Mouse (Mus musculus) kidney, embryonic 14.5 days (tissue): ENCODE results near the gene Ppp2r5a. TPM values are rescaled to one million over a fixed set of nuclear protein-coding genes. Genes with fewer than 3 reads are reported as not detected.

Experiments
- ATAC-seq: fragments of 200-750 bp; cut with Nextera tagmentation; 2 replicates; pipeline ENCODE4 v1.8.0; 2017; ENCODE audit warnings: moderate number of reproducible peaks, mild to moderate bottlenecking, moderate TSS enrichment, moderate library complexity; ENCODE audit not compliant: low FRiP score, low TSS enrichment
- H3K27ac ChIP-seq: fragments of 300-500 bp; sonication (generic); 2 replicates; pipeline ENCODE4 v1.5.1; 2014; ENCODE audit warnings: low read depth, mild to moderate bottlenecking, low read length, moderate library complexity, mixed read lengths
- H3K27me3 ChIP-seq: fragments of 300-500 bp; sonication (generic); 2 replicates; pipeline ENCODE4 v1.6.1; 2014; ENCODE audit warnings: mild to moderate bottlenecking, low read length; ENCODE audit not compliant: control insufficient read depth, insufficient read depth
- H3K36me3 ChIP-seq: fragments of 300-500 bp; sonication (generic); 2 replicates; pipeline ENCODE4 v1.6.1; 2014; ENCODE audit warnings: low read length, mixed read lengths; ENCODE audit not compliant: control insufficient read depth, insufficient read depth
- H3K4me1 ChIP-seq: fragments of 300-500 bp; sonication (generic); 2 replicates; pipeline ENCODE4 v1.6.1; 2014; ENCODE audit warnings: low read length, mixed read lengths; ENCODE audit not compliant: control insufficient read depth, insufficient read depth
- H3K4me2 ChIP-seq: fragments of 300-500 bp; sonication (generic); replicated peaks from 2 replicates; pipeline ENCODE4 v1.6.1; 2014; ENCODE audit warnings: low read depth, mild to moderate bottlenecking, low read length
- H3K4me3 ChIP-seq: fragments of 300-500 bp; sonication (generic); 2 replicates; pipeline ENCODE4 v1.5.1; 2014; ENCODE audit warnings: mild to moderate bottlenecking, low read length
- H3K9ac ChIP-seq: fragments of 300-500 bp; sonication (generic); 2 replicates; pipeline ENCODE4 v1.6.1; 2014; ENCODE audit warnings: low read depth, mild to moderate bottlenecking, low read length, moderate library complexity
- H3K9me3 ChIP-seq: fragments of 300-500 bp; sonication (generic); 2 replicates; pipeline ENCODE4 v1.6.1; 2016; ENCODE audit warnings: low read length; ENCODE audit not compliant: control insufficient read depth
- WGBS: fragments of 180-500 bp; shearing (Covaris S2); extraction: QIAGEN DNeasy Blood & Tissue Kit; methylation state at CpG from one replicate; pipeline ENCODE4 v1.1.7; 2014; 5-methylcytosine and 5-hydroxymethylcytosine counted together
- polyA plus RNA-seq: library from polyadenylated mRNA; unstranded; fragments of >200 nt; fragmentation: Nextera tagmentation; extraction: Ambion mirVana; gene quantifications from 2 replicates; pipeline ENCODE4 v1.2.1, GENCODE M21; 2014

The Ppp2r5a gene
- 24.6 and 25.0 TPM in 2 replicates for polyA plus RNA-seq

DNA sequence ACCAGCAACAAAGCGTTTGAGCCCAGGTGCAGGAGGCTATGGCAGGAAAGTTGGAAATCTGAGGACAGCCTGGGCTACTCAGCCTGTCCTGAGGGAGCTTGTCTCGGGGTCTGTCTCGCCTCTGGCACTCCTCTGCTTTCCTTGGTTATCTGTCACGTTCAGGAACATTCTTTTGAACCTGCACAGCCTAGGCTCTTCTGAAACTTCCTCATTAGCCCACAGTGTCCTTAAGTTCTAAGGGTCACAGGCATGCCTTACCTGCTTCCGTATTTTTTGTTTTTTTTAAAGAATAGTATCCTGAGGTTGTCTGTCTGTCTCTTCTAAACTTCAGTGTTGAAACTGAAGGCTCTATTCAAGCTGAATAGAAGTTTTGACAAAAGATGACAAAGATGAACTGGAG, at the start of gene Ppp2r5a:
Gene Ppp2r5a (minus strand): TSS at position 199 of the 400 bp plus-strand sequence.
- 70% methylated on average over 5 of the region's 5 CpGs for WGBS
- H3K27ac ChIP-seq: no peak within 1 kb of the TSS
- H3K36me3 ChIP-seq: no peaks in the 10 kb centered on the region
- no peak within 1 kb of the TSS for H3K4me3 ChIP-seq
- H3K9ac ChIP-seq: no peak within 1 kb of the TSS
- H3K4me1 ChIP-seq: no peaks in the 10 kb centered on the region
- H3K27me3 ChIP-seq: no peaks in the 10 kb centered on the region
- no peaks in the 10 kb centered on the region for H3K9me3 ChIP-seq
- no peak for ATAC-seq
- H3K4me2 ChIP-seq: no peak within 1 kb of the TSS

DNA sequence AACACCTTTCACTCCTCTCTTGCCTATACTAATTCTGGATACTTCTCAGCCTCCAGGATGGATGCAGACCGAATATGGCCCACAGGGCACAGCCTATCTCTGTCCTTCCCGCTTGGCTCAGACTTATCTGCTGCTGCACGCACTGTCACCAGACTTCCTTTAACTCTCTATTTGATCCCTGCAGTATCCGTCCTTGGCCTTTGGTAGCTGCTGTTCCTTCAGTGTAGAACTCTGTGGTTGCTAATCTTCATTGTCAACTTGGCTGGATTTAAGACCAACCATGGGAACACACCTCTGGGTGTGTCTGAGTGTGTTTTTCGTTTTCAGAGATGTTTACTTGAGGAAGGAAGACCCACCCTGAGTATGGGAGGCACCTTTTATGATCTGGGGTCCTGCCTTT, 47.5 kb upstream of the Ppp2r5a start:
- H3K9me3 ChIP-seq: no peaks in the 10 kb centered on the region
- H3K4me3 ChIP-seq: no peak overlapping the region
- peaks cover 3% of the 10 kb centered on the region; the same call in 1 of the 2 replicates for H3K4me1 ChIP-seq
- no peaks in the 10 kb centered on the region for H3K27me3 ChIP-seq
- no peak overlapping the region for H3K4me2 ChIP-seq
- no peak for ATAC-seq
- no peaks in the 10 kb centered on the region for H3K36me3 ChIP-seq
- 73% methylated on average over 5 of the region's 5 CpGs for WGBS
- no peak overlapping the region for H3K27ac ChIP-seq
- no peak overlapping the region for H3K9ac ChIP-seq

DNA sequence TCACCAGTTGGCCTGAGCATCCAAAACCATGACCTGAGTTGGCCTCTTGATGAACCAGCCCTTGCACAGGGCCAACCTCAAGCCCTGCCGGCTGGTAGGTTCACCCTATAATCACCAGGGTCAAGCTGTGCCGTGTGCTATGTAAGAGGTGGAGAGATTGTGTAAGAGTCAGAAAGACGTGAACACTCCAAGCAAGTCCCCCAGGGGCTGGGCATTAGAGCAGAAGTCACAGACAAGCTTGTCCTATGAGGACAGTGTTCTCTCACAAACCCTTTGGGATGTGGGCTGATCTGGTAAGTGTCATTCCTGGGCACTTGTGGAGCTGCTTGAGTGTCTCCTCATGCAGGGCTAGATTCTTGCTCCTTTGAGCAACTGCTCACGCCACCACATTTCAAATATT, 46.5 kb upstream of the Ppp2r5a start:
- no peak overlapping the region for H3K9ac ChIP-seq
- no peak for ATAC-seq
- WGBS: 83% methylated on average over 4 of the region's 4 CpGs
- H3K27ac ChIP-seq: no peak overlapping the region
- peaks cover 7% of the 10 kb centered on the region; the same call in 1 of the 2 replicates for H3K4me1 ChIP-seq
- no peaks in the 10 kb centered on the region for H3K27me3 ChIP-seq
- H3K9me3 ChIP-seq: no peaks in the 10 kb centered on the region
- H3K36me3 ChIP-seq: no peaks in the 10 kb centered on the region
- no peak overlapping the region for H3K4me3 ChIP-seq
- no peak overlapping the region for H3K4me2 ChIP-seq

DNA sequence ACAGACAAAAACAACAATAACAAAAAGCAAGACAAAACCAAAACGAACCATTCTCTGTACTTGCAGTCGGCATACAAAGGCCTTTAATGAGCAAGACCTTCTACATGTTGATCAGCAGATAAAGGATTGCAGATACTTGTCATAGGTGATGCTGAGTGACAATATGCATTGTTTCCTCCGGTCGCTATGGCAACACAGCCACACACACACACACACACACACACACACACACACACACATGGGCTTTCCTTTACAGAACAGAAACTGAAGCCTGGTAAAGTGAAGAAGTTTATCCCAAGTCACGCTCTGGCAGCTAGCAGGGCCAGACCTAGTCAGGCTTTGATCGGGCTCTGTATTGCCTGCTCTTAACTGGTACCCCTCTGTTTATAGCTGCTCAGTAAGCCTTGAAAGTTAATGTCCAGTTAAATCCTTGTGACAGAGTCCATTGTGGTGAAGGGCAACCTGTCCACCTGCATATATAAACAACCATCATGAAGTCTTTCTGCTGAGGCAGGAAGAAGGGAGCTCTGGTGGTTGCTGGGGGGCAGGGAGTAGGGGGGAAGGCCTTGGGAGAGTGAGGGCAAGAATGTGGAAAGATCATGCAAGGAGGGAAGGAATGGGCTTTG, 44.4 kb upstream of the Ppp2r5a start:
- Histone ChIP-seq H3K9me3 (no peaks in the 10 kb centered on the region), H3K4me2 (no peak overlapping the region), H3K27me3 (no peaks in the 10 kb centered on the region), H3K9ac (no peak overlapping the region), H3K36me3 (no peaks in the 10 kb centered on the region), H3K4me3 (no peak overlapping the region), H3K4me1 (peaks cover 7% of the 10 kb centered on the region; the same call in 1 of the 2 replicates), H3K27ac (peak overlapping the region; percentile 52)
- 64% methylated on average over 6 of the region's 6 CpGs for WGBS
- ATAC-seq: peak; percentile 68; the same call in 1 of the 2 replicates

DNA sequence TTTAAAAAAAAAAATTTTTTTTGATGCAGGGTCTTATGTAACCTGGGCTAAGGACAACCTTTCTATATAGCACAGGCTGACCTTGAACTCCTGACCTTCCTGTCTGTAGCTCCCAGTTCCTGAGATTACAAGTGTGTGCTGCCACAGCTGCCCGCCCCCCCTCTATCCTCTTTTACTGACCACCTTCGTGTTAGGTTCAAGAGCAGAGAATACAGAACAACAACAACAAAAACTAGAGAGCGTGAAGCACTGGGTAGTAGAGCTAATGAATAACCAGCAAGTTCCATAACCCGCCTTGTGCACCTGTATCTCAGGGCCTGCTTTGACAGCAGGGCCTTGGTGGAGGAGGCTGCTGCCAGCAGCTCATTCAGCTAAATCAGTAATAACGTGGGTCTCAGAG, 43.2 kb upstream of the Ppp2r5a start:
- H3K27me3 ChIP-seq: no peaks in the 10 kb centered on the region
- H3K4me3 ChIP-seq: no peak overlapping the region
- 58% methylated on average over 5 of the region's 5 CpGs for WGBS
- peak; percentile 67 for ATAC-seq
- no peaks in the 10 kb centered on the region for H3K36me3 ChIP-seq
- no peak overlapping the region for H3K4me2 ChIP-seq
- no peak overlapping the region for H3K9ac ChIP-seq
- H3K4me1 ChIP-seq: peaks cover 7% of the 10 kb centered on the region; the same call in 1 of the 2 replicates
- no peaks in the 10 kb centered on the region for H3K9me3 ChIP-seq
- no peak overlapping the region for H3K27ac ChIP-seq

DNA sequence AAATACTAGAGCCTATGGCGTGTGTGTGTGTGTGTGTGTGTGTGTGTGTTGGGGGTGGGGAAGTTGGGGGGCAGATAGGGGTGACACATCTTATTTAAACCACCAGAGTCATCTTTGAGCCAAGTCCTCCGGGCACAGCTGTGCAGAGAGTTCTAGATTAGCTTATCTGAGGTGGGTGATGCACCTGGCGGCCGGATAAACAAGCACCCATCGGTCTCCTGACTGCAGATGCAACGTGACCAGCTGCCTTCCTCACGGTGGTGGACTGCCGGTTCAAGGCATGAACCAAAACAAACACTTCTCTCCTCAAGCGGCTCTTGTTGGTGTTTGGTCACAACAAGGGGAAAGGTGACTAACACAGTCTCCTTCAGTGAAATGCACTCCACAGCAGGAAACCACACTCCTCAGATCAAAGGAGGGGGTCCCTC, 42.8 kb upstream of the Ppp2r5a start:
- no peaks in the 10 kb centered on the region for H3K36me3 ChIP-seq
- peaks cover 7% of the 10 kb centered on the region; the same call in 1 of the 2 replicates for H3K4me1 ChIP-seq
- H3K9me3 ChIP-seq: no peaks in the 10 kb centered on the region
- ATAC-seq: no peak
- H3K27me3 ChIP-seq: no peaks in the 10 kb centered on the region
- H3K27ac ChIP-seq: peak overlapping the region; percentile 12; the same call in 1 of the 2 replicates
- H3K4me2 ChIP-seq: no peak overlapping the region
- WGBS: 54% methylated on average over 9 of the region's 9 CpGs
- no peak overlapping the region for H3K4me3 ChIP-seq
- H3K9ac ChIP-seq: no peak overlapping the region

DNA sequence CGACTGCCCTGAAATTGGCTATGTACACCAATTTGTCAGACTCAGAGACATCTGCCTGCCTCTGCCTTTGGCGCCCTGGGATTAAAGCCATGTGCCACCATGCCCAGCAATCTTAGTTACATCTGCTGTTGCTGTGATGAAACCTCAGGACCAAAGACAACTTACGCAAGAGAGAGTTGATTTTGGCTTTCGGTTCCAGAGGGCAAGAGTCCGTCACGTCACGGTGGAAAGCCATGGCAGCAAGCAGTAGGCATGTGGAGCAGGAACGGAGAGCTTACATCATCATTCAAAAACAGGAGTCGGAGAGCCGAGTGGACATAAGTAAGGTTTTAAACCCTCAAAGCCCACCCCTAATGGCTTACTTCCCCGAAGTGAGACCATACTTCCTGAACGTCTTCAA, 42.3 kb upstream of the Ppp2r5a start:
- no peak for ATAC-seq
- Histone ChIP-seq H3K27me3 (no peaks in the 10 kb centered on the region), H3K4me1 (peaks cover 7% of the 10 kb centered on the region; the same call in 1 of the 2 replicates), H3K9me3 (no peaks in the 10 kb centered on the region), H3K4me2 (no peak overlapping the region), H3K9ac (no peak overlapping the region), H3K27ac (peak overlapping the region; percentile 12; the same call in 1 of the 2 replicates), H3K4me3 (no peak overlapping the region), H3K36me3 (no peaks in the 10 kb centered on the region)
- 82% methylated on average over 12 of the region's 12 CpGs for WGBS

DNA sequence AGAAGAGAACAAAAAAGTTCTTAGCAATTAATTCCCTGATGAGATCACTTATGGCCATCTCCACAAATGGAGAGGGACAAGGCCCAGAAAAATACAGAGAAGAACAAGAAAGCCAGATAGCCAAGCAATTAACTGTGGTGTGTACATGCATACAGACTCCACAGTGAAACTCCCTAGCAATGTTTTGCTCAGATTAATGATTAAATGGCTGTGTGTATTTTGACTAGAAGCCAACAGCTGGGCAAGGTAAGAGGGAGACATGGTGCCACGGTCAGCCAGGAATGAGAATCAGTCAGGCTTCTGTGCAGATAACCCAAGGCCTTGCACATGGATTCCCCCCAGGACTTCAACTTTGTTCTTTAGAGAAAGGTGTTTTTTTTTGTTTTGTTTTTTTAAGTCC, 41.4 kb upstream of the Ppp2r5a start:
- Histone ChIP-seq H3K27ac (peak overlapping the region; percentile 48; the same call in 1 of the 2 replicates), H3K9me3 (no peaks in the 10 kb centered on the region), H3K4me2 (no peak overlapping the region), H3K4me3 (no peak overlapping the region), H3K9ac (no peak overlapping the region), H3K36me3 (no peaks in the 10 kb centered on the region), H3K27me3 (no peaks in the 10 kb centered on the region), H3K4me1 (peaks cover 7% of the 10 kb centered on the region; the same call in 1 of the 2 replicates)
- WGBS: 33% methylated on average over 1 of the region's 1 CpGs
- 0 out of 2 replicates have a peak, but pooled peaks have one; percentile 21 for ATAC-seq

DNA sequence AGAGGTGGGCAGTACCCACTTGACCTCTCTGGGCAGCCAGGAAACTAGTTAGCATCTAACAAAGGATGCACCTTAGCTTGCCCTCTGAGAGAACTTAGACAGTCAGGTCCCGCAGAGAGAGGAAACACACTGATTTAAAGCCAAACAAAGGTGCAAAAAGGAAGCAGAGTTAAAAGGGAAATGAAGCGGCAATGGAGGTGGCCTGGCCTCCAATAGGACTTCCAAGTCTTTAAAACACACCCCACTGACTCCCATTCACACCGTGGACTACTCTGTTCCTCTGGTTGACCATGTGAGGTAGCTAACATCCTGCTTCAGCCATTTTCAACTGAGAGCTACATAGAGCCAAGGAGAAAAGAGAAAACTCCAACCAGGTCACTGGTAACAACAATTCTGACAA, 35.9 kb upstream of the Ppp2r5a start:
- H3K27ac ChIP-seq: no peak overlapping the region
- no peak overlapping the region for H3K4me2 ChIP-seq
- no peak overlapping the region for H3K9ac ChIP-seq
- no peaks in the 10 kb centered on the region for H3K9me3 ChIP-seq
- 0 out of 2 replicates have a peak, but pooled peaks cover 9% of the 10 kb centered on the region for H3K4me1 ChIP-seq
- no peak for ATAC-seq
- no peak overlapping the region for H3K4me3 ChIP-seq
- 67% methylated on average over 3 of the region's 3 CpGs for WGBS
- no peaks in the 10 kb centered on the region for H3K27me3 ChIP-seq
- H3K36me3 ChIP-seq: no peaks in the 10 kb centered on the region
